Mouse (Mus musculus): ENCODE measurements around the gene Srrm3. TPM values are rescaled to one million over a fixed set of nuclear protein-coding genes. Genes with fewer than 3 reads are reported as not detected.
A peak's percentile ranks its signal among the peaks of the same experiment; 100 is the strongest.

Gene Srrm3
- total RNA-seq, 2 experiments from 2014 or later = not detected

GRCm38 (mm10) chr5:135867637-135868593, 61.2 kb downstream of the Srrm3 start:
- no peak for ATAC-seq (replicated peaks; ENCODE audit: low FRiP score, poor library complexity, severe bottlenecking)

- no peak for ATAC-seq (replicated peaks; ENCODE audit: low FRiP score, poor library complexity, severe bottlenecking)
Measured at GRCm38 (mm10) chr5:135868653-135869052, 62.0 kb downstream of the Srrm3 start.

- ATAC-seq (replicated peaks; ENCODE audit: low FRiP score, poor library complexity, severe bottlenecking) = no peak
Measured at GRCm38 (mm10) chr5:135869661-135870423, 63.2 kb downstream of the Srrm3 start.

GRCm38 (mm10) chr5:135870505-135870904, 63.8 kb downstream of the Srrm3 start:
- ATAC-seq (replicated peaks; ENCODE audit: low FRiP score, poor library complexity, severe bottlenecking) = no peak

- no peak for ATAC-seq (replicated peaks; ENCODE audit: low FRiP score, poor library complexity, severe bottlenecking)
Measured at GRCm38 (mm10) chr5:135872996-135873395, 66.3 kb downstream of the Srrm3 start.

GRCm38 (mm10) chr5:135873753-135874152, 67.1 kb downstream of the Srrm3 start:
- no peak for ATAC-seq (replicated peaks; ENCODE audit: low FRiP score, poor library complexity, severe bottlenecking)

GRCm38 (mm10) chr5:135877180-135877579, 70.5 kb downstream of the Srrm3 start:
- no peak for ATAC-seq (replicated peaks; ENCODE audit: low FRiP score, poor library complexity, severe bottlenecking)

GRCm38 (mm10) chr5:135877831-135878231, 71.1 kb downstream of the Srrm3 start:
- peak; percentile 54; the same call in 1 of the 2 replicates for ATAC-seq (replicated peaks; ENCODE audit: low FRiP score, poor library complexity, severe bottlenecking)

- ATAC-seq (replicated peaks; ENCODE audit: low FRiP score, poor library complexity, severe bottlenecking) = peak; percentile 84
Measured at GRCm38 (mm10) chr5:135879449-135880158, 72.9 kb downstream of the Srrm3 start.

- no peak for ATAC-seq (replicated peaks; ENCODE audit: low FRiP score, poor library complexity, severe bottlenecking)
Measured at GRCm38 (mm10) chr5:135884641-135885040, 78.0 kb downstream of the Srrm3 start.

- no peak for ATAC-seq (replicated peaks; ENCODE audit: low FRiP score, poor library complexity, severe bottlenecking)
Measured at GRCm38 (mm10) chr5:135887675-135888102, 81.0 kb downstream of the Srrm3 start, which contains the start of gene Hspb1. Gene Hspb1 (plus strand): TSS chr5:135887919.

- ATAC-seq (replicated peaks; ENCODE audit: low FRiP score, poor library complexity, severe bottlenecking) = no peak
Measured at GRCm38 (mm10) chr5:135888405-135889215, 81.9 kb downstream of the Srrm3 start.

GRCm38 (mm10) chr5:135890323-135890722, 83.6 kb downstream of the Srrm3 start:
- no peak for ATAC-seq (replicated peaks; ENCODE audit: low FRiP score, poor library complexity, severe bottlenecking)

- no peak for ATAC-seq (replicated peaks; ENCODE audit: low FRiP score, poor library complexity, severe bottlenecking)
Measured at GRCm38 (mm10) chr5:135890920-135891319, 84.2 kb downstream of the Srrm3 start.

- no peak for ATAC-seq (replicated peaks; ENCODE audit: low FRiP score, poor library complexity, severe bottlenecking)
Measured at GRCm38 (mm10) chr5:135892589-135893351, 86.1 kb downstream of the Srrm3 start.

GRCm38 (mm10) chr5:135894958-135895357, 88.3 kb downstream of the Srrm3 start:
- ATAC-seq (replicated peaks; ENCODE audit: low FRiP score, poor library complexity, severe bottlenecking) = no peak

- no peak for ATAC-seq (replicated peaks; ENCODE audit: low FRiP score, poor library complexity, severe bottlenecking)
Measured at GRCm38 (mm10) chr5:135898028-135898427, 91.3 kb downstream of the Srrm3 start.

GRCm38 (mm10) chr5:135898995-135899394, 92.3 kb downstream of the Srrm3 start:
- no peak for ATAC-seq (replicated peaks; ENCODE audit: low FRiP score, poor library complexity, severe bottlenecking)

Data from erythroid progenitor cell, adult 5-6 weeks (primary cell).